Mouse (Mus musculus): ENCODE measurements around the gene Rfx1.
A peak's percentile ranks its signal among the peaks of the same experiment; 100 is the strongest.

Gene Rfx1

DNA sequence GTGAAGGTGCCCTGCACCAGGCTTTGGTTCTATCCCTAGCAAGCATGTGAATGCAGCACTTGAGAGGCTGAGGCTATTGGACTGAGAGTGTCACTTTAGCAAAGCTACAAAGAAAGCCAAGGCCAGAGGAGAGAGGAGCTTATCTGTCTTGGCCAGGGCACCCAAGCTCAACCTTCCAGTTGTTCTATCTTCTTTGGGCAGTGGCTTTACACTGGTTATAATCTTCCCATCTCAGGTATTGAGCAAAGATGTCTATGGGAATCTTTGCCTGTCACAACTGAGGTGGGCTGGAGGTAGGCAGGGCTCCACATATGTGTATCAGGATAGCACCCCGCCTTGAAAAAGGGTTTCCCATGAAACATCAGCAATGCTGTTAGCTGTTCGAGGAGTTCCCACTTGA is 6.4 kb upstream of the Rfx1 start:
- DNase-seq (ENCODE audit: low read depth, low spot score), result no peak

DNA sequence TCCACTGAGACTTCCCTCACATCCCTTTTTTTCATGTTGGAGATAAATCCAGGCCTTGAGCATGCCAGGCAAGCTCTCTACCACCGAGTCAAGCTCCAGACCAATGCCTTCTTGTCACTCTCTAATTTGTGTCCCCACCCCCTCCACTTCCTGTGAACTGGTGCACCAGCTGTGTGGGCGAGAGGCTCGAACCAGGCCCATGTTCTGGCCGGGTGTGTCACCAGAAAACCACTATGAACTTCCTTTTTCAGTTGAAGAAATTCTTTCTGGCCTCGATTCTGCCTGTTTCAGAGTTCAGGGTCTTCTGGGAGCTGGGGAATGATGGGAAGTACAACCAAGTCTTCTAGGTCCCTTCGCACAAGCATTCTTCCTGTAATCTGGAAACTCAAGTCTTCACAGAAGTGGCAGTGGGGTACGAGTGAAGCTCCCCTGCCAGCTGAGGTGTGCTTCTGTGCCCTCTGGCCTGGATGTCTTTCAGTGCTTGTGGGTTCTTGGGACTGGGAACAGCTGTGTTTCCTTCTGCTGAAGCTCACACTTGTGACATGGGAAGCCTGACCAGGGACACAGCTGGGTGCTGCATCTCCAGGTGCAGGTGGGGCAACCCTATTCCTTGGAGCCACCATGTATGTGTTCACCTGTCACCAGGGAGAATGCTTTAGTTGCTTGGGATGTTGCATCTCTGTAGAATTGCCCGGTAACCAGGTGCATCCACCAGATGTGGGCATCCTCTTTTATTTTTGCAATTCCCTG is 2.6 kb upstream of the Rfx1 start:
- peak; percentile 39 for DNase-seq (ENCODE audit: low read depth, low spot score)

DNA sequence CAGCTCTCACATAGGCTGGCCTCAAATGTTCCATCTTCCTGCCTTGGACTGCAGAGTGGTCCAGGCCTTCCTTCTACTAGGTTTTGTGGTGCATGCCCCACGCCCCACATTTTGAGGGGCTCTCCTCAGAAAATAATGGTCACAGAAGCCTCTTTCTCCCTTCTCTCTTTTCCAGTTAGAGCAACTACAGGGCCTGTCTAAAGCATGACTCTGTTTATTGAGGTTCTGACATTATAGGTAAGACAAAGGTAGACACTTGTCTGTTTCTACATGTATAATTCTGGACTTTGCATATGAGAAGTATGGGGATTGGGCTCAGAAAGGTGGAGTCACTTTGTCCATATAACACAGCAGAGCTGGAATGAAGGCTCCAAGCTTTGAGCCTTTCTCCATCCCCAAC is 1.6 kb upstream of the Rfx1 start, which contains the start of gene Gm10643:
Gene Gm10643 (minus strand): TSS at position 101 of the 400 bp plus-strand sequence.
- DNase-seq (ENCODE audit: low read depth, low spot score), result no peak

DNA sequence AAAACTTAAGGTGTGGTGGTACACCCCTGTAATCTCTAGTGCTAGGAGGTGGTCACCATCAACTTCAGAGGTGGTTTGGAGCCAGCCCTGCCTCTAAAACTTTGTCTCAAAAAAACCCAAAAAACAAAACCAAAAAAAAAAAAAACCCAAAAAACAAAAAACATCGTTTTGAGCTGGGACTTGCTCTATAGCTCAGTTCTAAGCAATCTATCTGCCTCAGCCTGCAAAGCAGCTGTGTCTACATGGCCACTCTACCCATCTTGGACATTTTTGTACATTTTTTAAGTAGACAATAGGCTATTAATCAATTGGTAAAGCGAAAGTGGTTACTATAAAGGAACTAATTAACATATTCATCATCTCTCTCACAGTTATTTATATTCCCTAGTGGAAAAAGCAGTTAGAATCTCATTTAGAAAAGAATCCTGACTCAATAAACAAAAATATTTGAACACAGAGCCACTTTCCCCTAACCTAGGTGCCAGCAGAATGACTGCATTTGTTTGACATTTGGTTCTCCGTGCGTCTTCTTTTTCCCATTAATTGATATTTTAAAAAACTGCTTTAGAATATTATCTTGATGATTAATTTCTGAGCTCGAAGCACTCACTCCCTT is 1.1 kb upstream of the Rfx1 start:
- no peak for DNase-seq (ENCODE audit: low read depth, low spot score)

DNA sequence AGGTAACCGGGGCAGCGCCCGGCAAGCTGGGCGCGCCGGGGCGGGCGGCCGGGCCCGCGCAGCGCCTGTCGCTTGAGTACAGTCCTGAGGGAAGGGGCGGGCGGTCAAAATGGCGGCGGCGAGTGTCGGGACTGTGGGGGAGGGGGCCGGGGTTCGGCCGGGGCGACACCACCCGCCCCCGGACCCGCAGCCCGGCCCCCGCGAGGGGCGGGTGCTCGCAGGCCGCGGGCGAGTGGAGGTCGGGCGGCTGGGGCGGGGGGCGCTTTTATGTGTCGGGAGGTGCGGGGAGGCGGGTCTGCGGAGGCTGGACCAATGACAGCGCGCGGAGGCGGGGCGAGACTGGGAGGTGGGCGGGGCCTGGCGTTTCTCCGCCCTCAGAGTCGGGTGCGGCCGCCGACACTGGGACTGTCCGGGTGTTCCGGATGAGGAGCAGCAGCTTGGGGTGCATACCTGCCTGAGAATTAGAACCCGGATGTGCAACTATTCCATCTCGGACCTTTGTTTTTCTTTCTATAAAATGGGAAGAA is 476 bp downstream of the Rfx1 start:
- peak; percentile 87 for DNase-seq (ENCODE audit: low read depth, low spot score)

DNA sequence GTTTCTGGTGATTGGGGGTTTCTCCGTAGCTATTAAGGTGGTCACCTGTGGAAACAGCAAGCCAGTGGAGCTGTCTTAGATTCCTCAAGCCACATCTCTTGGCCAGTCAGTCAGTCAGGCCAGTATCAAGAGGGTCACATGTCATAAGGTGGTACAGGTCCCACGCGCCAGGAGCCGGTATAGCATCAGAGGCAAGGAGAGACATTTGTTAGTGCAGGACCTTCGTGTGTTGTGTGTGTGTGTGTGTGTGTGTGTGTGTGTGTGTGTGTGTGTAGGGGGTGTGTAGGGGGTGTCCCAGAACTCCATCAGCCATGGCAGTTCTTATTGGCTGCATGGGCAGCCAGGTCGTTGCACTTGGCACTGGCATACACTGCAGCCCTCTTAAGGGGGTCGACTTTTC is 1.3 kb downstream of the Rfx1 start:
- DNase-seq (ENCODE audit: low read depth, low spot score), result no peak

DNA sequence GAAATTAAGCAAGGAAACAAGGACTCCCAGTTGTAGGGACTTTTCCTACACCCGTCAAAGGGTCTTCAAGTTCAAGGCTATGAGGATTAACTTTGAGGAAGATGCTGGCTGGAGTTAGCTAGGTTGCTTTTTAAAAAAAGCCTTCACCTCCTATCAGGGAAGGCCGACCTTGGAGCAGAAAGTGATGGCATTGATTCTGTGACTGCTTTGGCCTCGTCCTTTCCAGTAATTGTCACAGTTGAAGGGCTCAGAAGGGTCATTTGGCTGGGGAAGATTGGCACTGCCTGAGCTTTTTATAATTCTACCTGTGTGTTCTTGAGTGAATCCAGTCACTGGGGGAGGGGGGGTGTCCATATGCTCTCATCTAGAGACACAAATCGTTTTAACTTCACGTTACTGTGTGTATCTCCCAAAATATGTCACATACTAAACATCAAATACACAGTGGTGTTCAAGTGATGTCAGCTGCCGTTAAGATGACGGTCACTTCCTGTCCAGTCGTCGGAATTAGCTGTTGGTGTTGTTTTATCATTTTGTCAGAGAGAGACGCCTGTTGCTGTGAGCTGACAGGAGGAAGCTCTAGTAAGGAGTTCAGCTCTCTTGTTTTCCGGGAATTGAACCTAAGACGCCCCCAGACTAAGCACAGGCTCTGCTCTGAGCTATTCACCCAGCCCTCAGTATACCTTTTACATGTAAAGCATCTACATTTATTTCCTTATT is 1.8 kb downstream of the Rfx1 start:
- DNase-seq (ENCODE audit: low read depth, low spot score), result no peak

DNA sequence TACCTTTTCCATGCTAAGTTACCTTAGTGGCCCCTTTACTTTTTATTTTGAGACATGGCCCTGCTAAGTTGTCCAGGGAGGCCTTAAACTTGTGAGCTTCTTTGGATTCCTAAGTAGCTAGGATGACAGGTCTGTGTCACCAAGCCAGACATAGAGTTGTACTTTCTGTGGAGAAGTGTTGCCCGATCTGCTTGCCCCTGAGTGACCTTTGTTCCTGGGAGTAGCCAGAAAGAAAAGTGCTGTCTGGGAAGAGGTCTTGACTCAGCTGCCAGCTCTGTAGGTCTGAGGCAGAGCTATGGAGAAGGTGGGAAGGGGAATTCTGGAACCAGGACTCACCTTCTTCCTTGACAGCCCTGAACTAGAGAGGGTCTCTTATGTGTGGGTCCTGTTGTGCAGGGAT is 2.5 kb downstream of the Rfx1 start:
- no peak for DNase-seq (ENCODE audit: low read depth, low spot score)

DNA sequence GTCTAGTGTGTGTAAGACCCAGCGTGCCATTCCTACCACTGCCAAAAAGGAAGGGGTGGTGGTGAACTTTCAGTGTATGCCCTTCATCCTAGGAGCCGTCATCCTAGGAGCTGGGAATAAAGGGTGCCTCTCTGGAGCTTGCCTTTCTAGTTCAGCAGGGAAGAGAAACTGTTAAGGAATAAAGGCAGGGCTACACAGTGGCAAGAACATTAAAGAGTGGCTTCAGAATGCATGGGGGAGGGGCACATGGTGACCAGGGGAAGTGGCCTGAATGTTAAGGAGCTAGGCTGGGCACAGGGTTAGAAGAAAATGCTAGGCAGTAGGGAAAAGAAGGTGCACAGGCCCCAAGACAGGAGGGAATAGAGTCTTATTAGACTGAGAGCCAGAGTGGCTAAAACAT is 3.1 kb downstream of the Rfx1 start:
- DNase-seq (ENCODE audit: low read depth, low spot score), result no peak

DNA sequence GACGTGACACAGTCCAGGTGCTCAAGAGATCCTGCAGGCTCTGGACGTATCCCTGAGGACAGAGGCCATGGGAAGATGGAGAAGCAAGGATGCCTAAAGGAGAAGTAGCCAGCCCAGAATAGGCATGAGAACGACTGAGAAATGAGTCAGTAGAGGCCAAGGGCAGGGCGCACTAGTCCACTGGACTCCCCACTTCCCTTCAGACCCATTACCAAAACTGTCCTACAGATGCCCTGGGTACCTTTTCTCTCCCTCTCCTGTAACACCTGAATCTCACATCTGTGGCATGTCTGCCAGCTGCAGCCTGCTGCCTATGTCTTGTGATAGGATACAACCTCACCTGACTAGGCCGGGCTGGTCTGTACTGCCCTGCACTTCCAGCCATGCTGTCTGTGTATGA is 3.6 kb downstream of the Rfx1 start:
- DNase-seq (ENCODE audit: low read depth, low spot score), result no peak

DNA sequence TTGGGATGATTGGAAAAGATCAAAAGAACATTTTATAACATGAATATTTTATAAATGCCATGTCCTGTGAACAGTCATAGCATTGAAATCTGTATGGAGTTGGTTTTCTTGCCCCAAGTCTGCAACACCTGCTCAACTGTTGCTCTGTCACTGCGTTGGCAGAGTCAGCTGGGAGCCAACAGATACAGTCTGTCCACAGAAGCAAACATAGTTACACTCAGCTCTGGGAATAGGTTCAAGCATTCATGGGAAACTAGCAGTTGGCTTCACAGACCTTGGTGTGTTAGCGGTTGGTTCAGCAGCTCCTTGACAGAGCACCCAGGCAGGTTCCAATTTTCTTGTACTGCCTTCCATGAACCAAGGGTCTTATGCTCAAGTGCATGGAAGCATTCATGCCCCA is 4.0 kb downstream of the Rfx1 start:
- DNase-seq (ENCODE audit: low read depth, low spot score), result no peak

DNA sequence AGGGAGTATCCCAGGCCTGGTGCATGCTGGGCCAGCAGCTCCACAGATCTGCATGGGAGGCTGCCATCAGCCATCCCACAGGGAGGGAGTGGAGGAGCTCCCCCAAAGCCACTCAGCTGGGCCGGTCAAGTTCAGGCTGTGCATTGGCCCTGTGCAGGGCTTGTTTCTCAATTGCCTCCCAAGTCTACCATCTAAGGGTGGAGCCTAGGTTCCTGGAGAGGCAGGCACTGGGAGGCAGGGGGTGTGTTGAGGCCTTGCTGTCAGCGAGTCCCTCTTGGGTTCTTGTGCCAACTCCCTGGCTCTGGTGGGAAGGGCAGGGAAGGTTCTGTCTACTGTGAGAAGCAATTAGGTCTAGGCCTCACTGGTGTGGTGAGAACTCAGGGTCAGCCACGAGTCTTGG is 5.3 kb downstream of the Rfx1 start:
- DNase-seq (ENCODE audit: low read depth, low spot score), result no peak

DNA sequence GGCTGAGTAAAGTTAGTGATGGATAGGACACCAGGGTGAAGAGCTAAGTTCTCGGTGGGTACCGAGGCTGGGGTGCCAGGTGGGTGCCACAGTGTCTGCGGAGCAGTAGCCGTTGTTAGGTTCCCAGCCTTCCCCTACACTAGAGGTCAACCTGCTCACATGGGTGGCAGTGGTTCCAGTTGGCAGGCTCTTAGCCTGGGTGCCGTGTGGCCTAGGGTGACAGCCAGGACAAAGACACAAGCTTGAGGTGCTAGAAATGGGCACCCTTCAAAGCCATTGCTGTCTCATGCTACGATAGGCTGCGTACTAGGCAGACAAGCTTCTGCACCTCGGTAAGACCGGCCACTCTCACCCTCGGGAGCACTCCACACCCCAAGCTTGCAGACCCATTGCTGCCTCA is 5.7 kb downstream of the Rfx1 start:
- no peak for DNase-seq (ENCODE audit: low read depth, low spot score)

DNA sequence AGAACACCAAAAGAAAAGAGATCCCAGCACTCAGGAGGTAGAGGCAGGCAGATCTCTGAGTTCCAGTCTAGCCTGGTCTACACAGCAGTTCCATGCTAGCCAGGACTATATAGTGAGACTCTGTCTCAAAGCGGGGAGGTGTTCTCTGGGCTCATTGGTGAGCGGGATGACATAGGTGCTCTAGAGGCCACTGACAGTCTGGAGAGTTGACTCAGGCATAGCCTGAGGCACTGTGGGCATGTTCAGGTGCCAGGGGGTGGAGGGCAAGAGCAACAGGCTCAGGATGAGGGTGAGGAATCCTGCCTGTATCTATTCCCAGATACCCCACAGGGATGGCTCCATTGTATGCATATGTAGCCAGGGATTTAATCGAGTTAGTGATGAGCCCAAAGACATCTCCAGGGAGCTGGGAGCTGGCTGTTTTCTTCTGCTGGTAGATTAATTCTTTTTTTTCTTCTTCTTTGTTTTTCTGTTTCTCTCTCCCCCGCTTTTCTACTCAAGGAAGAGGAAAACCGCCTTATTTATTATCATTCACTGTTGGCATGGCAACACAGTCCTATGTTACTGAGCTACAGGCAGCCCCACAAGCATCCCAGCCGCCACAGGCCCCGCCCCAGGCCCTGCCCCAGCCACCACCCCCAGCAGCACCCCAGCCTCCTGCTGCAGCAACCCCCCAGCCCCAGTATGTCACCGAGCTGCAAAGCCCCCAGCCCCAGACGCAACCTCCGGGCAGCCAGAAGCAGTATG is 6.8 kb downstream of the Rfx1 start:
- no peak for DNase-seq (ENCODE audit: low read depth, low spot score)

DNA sequence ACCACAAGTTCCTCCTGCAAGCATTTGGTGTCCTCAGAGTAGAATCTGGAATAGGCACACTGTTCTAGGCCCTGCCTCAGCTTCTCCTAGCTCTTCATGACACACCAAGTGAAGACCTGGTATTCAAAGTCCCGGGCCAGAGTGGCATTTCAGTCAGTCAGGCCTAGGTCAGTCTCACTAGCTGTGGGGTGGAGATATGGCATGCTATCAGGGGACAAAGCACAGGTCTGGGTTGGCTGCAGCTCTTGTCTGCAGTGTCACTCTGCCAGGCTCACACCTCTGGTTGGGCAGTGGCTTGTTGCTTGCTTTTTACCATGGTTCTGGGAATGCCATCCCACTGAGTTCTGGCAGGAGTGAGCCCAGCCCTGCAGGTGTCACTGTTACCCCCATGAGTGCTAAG is 9.8 kb downstream of the Rfx1 start:
- DNase-seq (ENCODE audit: low read depth, low spot score), result no peak

DNA sequence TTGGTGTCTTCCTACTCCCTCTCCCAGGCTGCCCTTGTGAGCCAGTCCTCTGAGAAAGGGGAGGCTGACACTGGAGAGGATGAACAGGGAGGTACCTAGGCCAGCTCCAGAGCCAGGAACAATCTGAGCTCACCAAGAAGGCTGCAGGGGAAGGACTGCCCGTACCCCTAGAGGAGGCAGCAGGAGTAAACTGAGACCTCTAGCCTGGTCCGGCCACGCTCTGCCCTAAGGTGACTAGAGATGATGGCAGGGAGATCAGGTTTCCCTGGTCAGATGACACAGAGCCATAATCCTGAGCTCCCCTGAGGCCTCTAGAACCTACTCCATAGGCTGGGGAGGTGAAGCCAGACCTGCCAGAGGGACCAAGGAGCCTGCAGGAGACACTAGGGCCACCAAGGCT is 10.2 kb downstream of the Rfx1 start:
- DNase-seq (ENCODE audit: low read depth, low spot score), result no peak

DNA sequence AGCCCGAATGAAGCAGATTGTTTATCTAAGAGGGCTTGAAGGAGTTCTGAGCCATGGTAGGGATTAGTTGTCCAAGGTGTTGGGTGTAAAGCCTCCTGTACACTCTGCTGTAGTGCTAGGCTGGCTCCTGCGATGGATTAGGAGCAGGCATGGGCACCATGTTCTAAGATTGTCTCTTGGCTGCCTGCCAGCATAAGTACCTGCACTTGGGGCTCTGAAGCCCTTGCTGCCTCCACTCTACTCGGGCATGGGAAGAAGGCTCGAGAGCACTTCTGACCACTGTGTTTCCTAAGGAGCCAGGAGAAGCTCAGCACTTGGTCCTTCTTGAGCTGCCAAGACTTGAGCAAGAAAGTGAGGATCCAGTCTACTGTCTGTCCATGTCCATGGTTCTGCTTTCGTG is 12.6 kb downstream of the Rfx1 start:
- DNase-seq (ENCODE audit: low read depth, low spot score), result no peak

DNA sequence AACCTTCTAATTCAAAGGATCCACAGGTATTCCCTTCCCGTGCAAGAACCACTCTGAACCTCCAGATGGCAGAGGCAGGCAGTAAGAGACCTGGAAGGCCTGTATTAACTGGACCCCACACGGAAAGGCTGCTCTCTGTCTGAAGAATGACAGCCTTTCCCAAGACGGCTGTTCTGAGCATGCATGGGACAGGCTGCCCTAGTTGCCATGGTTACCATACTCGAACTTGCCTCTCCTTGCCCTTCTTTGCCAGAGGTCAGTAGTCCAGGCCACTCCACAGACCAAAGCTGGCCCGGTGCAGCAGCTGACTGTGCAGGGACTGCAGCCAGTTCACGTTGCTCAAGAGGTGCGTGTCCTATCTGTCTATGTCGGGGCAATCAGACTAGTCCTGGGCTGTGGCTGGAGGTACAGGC is 17.2 kb downstream of the Rfx1 start:
- no peak for DNase-seq (ENCODE audit: low read depth, low spot score)

DNA sequence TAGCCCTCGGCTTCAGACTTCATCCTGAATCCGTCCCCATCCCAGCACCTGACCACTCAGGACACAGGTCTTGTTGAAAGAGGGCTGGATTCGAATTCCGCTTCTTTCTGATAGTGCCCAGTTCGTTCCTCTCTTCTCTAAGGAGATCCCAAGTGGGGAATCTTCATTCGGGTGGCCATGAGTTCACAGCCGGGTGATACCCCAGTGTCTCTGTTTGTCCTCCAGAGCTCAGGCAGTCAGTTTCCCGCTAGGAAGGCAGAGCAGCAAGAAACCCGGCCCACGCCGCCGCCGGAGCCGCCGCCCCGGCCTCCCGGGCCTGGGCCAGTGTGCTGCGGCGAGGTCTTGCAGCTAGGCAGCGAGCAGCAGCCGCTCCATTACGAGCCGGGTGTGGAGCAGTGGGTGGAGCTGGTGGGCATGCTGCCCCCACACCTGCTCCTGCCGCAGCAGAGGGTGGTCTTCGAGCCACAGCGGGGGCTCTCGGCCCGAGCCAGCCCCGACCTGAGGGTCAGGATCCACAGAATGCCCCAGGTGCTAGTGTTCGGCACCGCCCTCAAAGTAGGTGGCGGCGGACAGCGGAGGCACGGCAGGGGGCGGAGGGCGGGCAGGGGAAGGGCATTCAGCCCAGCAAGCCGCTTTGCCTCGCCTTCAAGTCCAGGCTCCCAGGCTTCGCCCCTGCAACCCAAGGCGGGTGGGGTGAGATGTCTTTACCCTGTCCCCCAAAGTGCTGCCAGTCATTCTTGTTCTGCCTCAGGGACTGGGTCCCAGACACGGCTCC is 17.9 kb downstream of the Rfx1 start:
- DNase-seq (ENCODE audit: low read depth, low spot score), result no peak

DNA sequence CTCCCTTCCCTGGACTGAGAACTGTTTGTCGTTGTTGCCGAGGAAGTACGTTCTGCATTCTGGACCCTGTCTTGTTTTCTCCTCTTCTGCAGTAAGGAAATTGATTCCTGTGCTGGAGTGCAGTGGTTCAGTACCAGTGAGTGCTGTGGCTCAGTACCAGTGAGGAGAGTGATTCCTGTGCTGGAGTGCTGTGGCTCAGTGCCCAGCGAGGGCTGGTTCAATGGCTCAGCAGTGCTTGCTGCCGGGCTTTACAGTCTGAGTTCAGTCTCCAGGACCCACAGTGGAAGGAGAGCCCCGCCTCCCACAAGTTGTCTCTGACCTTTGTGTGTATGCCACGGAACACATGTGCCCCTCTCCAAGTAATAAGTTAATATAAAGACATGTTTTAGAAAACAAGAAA is 20.5 kb downstream of the Rfx1 start:
- DNase-seq (ENCODE audit: low read depth, low spot score), result no peak

DNA sequence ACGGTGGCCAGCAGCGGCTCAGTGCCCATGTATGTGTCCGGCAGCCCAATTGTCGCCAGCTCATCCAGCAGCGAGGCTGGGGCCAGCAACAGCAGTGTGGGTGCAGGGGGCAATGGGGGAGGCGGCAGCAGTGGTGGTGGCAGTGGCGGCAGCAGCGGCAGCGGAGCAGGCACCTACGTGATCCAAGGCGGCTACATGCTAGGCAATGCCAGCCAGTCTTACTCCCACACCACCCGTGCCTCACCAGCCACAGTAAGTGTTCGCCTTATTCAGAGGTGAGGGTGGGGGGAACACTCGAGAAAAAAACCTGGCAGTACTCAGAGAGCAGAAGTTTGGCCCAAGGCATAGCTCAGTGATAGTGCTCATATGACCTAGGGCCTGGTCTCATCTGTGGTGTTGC is 21.2 kb downstream of the Rfx1 start:
- no peak for DNase-seq (ENCODE audit: low read depth, low spot score)

All from 3T3-L1 (cell line).